Mouse (Mus musculus): ENCODE results near the gene Znrf4. TPM values are rescaled to one million over a fixed set of nuclear protein-coding genes. Genes with fewer than 3 reads are reported as not detected.

The Znrf4 gene
- not detected in 2 replicates for polyA plus RNA-seq (2015; fragmentation: Nextera tagmentation; extraction: Ambion mirVana)

- Histone ChIP-seq H3K4me1 (ENCODE audit: control insufficient read depth, insufficient read depth, low read length) (peaks cover 5% of the 10 kb centered on the region; the same call in 1 of the 2 replicates), H3K4me2 (ENCODE audit: low read depth, low read length) (peak within 1 kb of the TSS; percentile 50), H3K4me3 (ENCODE audit: low read length) (peak within 1 kb of the TSS; percentile 36), H3K27ac (ENCODE audit: low read length) (no peak within 1 kb of the TSS), H3K9ac (ENCODE audit: low read depth, low read length) (peak within 1 kb of the TSS; percentile 37; the same call in 1 of the 2 replicates), H3K9me3 (ENCODE audit: control insufficient read depth, low read length) (no peaks in the 10 kb centered on the region), H3K27me3 (replicated peaks; ENCODE audit: control insufficient read depth, insufficient read depth, low read length) (peaks cover 51% of the 10 kb centered on the region), H3K36me3 (ENCODE audit: control insufficient read depth, insufficient read depth, low read length) (no peaks in the 10 kb centered on the region)
- 59% methylated on average over 22 of the region's 22 CpGs for WGBS
- ATAC-seq, result no peak
Measured at GRCm38 (mm10) chr17:56512310-56512709, at the start of gene Znrf4. Gene Znrf4, minus strand, starts transcription at chr17:56512431.

- ATAC-seq, result no peak
- Histone ChIP-seq H3K4me3 (ENCODE audit: low read length) (no peak overlapping the region), H3K27ac (ENCODE audit: low read length) (no peak overlapping the region), H3K27me3 (replicated peaks; ENCODE audit: control insufficient read depth, insufficient read depth, low read length) (no peaks in the 10 kb centered on the region), H3K9ac (ENCODE audit: low read depth, low read length) (no peak overlapping the region), H3K9me3 (ENCODE audit: control insufficient read depth, low read length) (no peaks in the 10 kb centered on the region), H3K4me2 (ENCODE audit: low read depth, low read length) (no peak overlapping the region), H3K36me3 (ENCODE audit: control insufficient read depth, insufficient read depth, low read length) (peaks cover 49% of the 10 kb centered on the region), H3K4me1 (ENCODE audit: control insufficient read depth, insufficient read depth, low read length) (no peaks in the 10 kb centered on the region)
- WGBS, result 95% methylated on average over 2 of the region's 2 CpGs
Measured at GRCm38 (mm10) chr17:56561866-56562265, 49.6 kb upstream of the Znrf4 start.

GRCm38 (mm10) chr17:56560131-56560530 is 47.9 kb upstream of the Znrf4 start:
- WGBS, result 68% methylated on average over 1 of the region's 1 CpGs
- Histone ChIP-seq H3K4me2 (ENCODE audit: low read depth, low read length) (no peak overlapping the region), H3K36me3 (ENCODE audit: control insufficient read depth, insufficient read depth, low read length) (peaks cover 34% of the 10 kb centered on the region), H3K9ac (ENCODE audit: low read depth, low read length) (no peak overlapping the region), H3K4me3 (ENCODE audit: low read length) (no peak overlapping the region), H3K4me1 (ENCODE audit: control insufficient read depth, insufficient read depth, low read length) (no peaks in the 10 kb centered on the region), H3K27ac (ENCODE audit: low read length) (no peak overlapping the region), H3K9me3 (ENCODE audit: control insufficient read depth, low read length) (no peaks in the 10 kb centered on the region), H3K27me3 (replicated peaks; ENCODE audit: control insufficient read depth, insufficient read depth, low read length) (no peaks in the 10 kb centered on the region)
- ATAC-seq, result no peak

GRCm38 (mm10) chr17:56559386-56559785 is 47.2 kb upstream of the Znrf4 start:
- Histone ChIP-seq H3K36me3 (ENCODE audit: control insufficient read depth, insufficient read depth, low read length) (peaks cover 30% of the 10 kb centered on the region), H3K9me3 (ENCODE audit: control insufficient read depth, low read length) (no peaks in the 10 kb centered on the region), H3K4me3 (ENCODE audit: low read length) (no peak overlapping the region), H3K27me3 (replicated peaks; ENCODE audit: control insufficient read depth, insufficient read depth, low read length) (no peaks in the 10 kb centered on the region), H3K27ac (ENCODE audit: low read length) (no peak overlapping the region), H3K4me2 (ENCODE audit: low read depth, low read length) (no peak overlapping the region), H3K9ac (ENCODE audit: low read depth, low read length) (no peak overlapping the region), H3K4me1 (ENCODE audit: control insufficient read depth, insufficient read depth, low read length) (0 out of 2 replicates have a peak, but pooled peaks cover 3% of the 10 kb centered on the region)
- WGBS, result 72% methylated on average over 3 of the region's 3 CpGs
- ATAC-seq, result no peak

- Histone ChIP-seq H3K9ac (ENCODE audit: low read depth, low read length) (no peak overlapping the region), H3K9me3 (ENCODE audit: control insufficient read depth, low read length) (no peaks in the 10 kb centered on the region), H3K36me3 (ENCODE audit: control insufficient read depth, insufficient read depth, low read length) (peaks cover 21% of the 10 kb centered on the region), H3K4me1 (ENCODE audit: control insufficient read depth, insufficient read depth, low read length) (0 out of 2 replicates have a peak, but pooled peaks cover 3% of the 10 kb centered on the region), H3K4me3 (ENCODE audit: low read length) (no peak overlapping the region), H3K27me3 (replicated peaks; ENCODE audit: control insufficient read depth, insufficient read depth, low read length) (no peaks in the 10 kb centered on the region), H3K4me2 (ENCODE audit: low read depth, low read length) (no peak overlapping the region), H3K27ac (ENCODE audit: low read length) (no peak overlapping the region)
- WGBS, result 26% methylated on average over 3 of the region's 3 CpGs
- ATAC-seq, result 0 out of 2 replicates have a peak, but pooled peaks have one; percentile 19
Measured at GRCm38 (mm10) chr17:56558448-56558847, 46.2 kb upstream of the Znrf4 start.

- peaks cover 3% of the 10 kb centered on the region; the same call in 1 of the 2 replicates for H3K9me3 ChIP-seq (ENCODE audit: control insufficient read depth, low read length)
- peak within 1 kb of the TSS; percentile 19; the same call in 1 of the 2 replicates for H3K4me3 ChIP-seq (ENCODE audit: low read length)
- peak; percentile 96 for ATAC-seq
- H3K27ac ChIP-seq (ENCODE audit: low read length), result peak within 1 kb of the TSS; percentile 2
- no peaks in the 10 kb centered on the region for H3K27me3 ChIP-seq (replicated peaks; ENCODE audit: control insufficient read depth, insufficient read depth, low read length)
- H3K36me3 ChIP-seq (ENCODE audit: control insufficient read depth, insufficient read depth, low read length), result no peaks in the 10 kb centered on the region
- H3K4me2 ChIP-seq (ENCODE audit: low read depth, low read length), result peak within 1 kb of the TSS; percentile 34
- 0 out of 2 replicates have a peak, but pooled peaks cover 3% of the 10 kb centered on the region for H3K4me1 ChIP-seq (ENCODE audit: control insufficient read depth, insufficient read depth, low read length)
- 50% methylated on average over 20 of the region's 20 CpGs for WGBS
- H3K9ac ChIP-seq (ENCODE audit: low read depth, low read length), result peak within 1 kb of the TSS; percentile 24; the same call in 1 of the 2 replicates
Measured at GRCm38 (mm10) chr17:56554122-56554551, 41.9 kb upstream of the Znrf4 start, which contains the start of gene Gm20219. Gene Gm20219, minus strand, starts transcription at chr17:56554387.

GRCm38 (mm10) chr17:56552781-56553363 is 40.6 kb upstream of the Znrf4 start:
- no peak overlapping the region for H3K4me2 ChIP-seq (ENCODE audit: low read depth, low read length)
- ATAC-seq, result no peak
- WGBS, result 68% methylated on average over 5 of the region's 5 CpGs
- H3K36me3 ChIP-seq (ENCODE audit: control insufficient read depth, insufficient read depth, low read length), result no peaks in the 10 kb centered on the region
- H3K27ac ChIP-seq (ENCODE audit: low read length), result no peak overlapping the region
- no peak overlapping the region for H3K4me3 ChIP-seq (ENCODE audit: low read length)
- peaks cover 5% of the 10 kb centered on the region; the same call in 1 of the 2 replicates for H3K9me3 ChIP-seq (ENCODE audit: control insufficient read depth, low read length)
- H3K9ac ChIP-seq (ENCODE audit: low read depth, low read length), result no peak overlapping the region
- H3K27me3 ChIP-seq (replicated peaks; ENCODE audit: control insufficient read depth, insufficient read depth, low read length), result no peaks in the 10 kb centered on the region
- H3K4me1 ChIP-seq (ENCODE audit: control insufficient read depth, insufficient read depth, low read length), result 0 out of 2 replicates have a peak, but pooled peaks cover 3% of the 10 kb centered on the region

- H3K4me3 ChIP-seq (ENCODE audit: low read length), result no peak overlapping the region
- no peaks in the 10 kb centered on the region for H3K27me3 ChIP-seq (replicated peaks; ENCODE audit: control insufficient read depth, insufficient read depth, low read length)
- no peak overlapping the region for H3K4me2 ChIP-seq (ENCODE audit: low read depth, low read length)
- ATAC-seq, result no peak
- peaks cover 6% of the 10 kb centered on the region; the same call in 1 of the 2 replicates for H3K9me3 ChIP-seq (ENCODE audit: control insufficient read depth, low read length)
- 74% methylated on average over 6 of the region's 6 CpGs for WGBS
- H3K9ac ChIP-seq (ENCODE audit: low read depth, low read length), result no peak overlapping the region
- H3K27ac ChIP-seq (ENCODE audit: low read length), result no peak overlapping the region
- 0 out of 2 replicates have a peak, but pooled peaks cover 3% of the 10 kb centered on the region for H3K4me1 ChIP-seq (ENCODE audit: control insufficient read depth, insufficient read depth, low read length)
- H3K36me3 ChIP-seq (ENCODE audit: control insufficient read depth, insufficient read depth, low read length), result no peaks in the 10 kb centered on the region
Measured at GRCm38 (mm10) chr17:56551841-56552581, 39.8 kb upstream of the Znrf4 start.

GRCm38 (mm10) chr17:56550784-56551475 is 38.7 kb upstream of the Znrf4 start:
- whole genome bisulfite sequencing, result 78% methylated on average over 12 of the region's 12 CpGs
- no peaks in the 10 kb centered on the region for H3K36me3 ChIP-seq (ENCODE audit: control insufficient read depth, insufficient read depth, low read length)
- 0 out of 2 replicates have a peak, but pooled peaks cover 3% of the 10 kb centered on the region for H3K4me1 ChIP-seq (ENCODE audit: control insufficient read depth, insufficient read depth, low read length)
- H3K9ac ChIP-seq (ENCODE audit: low read depth, low read length), result no peak overlapping the region
- no peaks in the 10 kb centered on the region for H3K27me3 ChIP-seq (replicated peaks; ENCODE audit: control insufficient read depth, insufficient read depth, low read length)
- H3K27ac ChIP-seq (ENCODE audit: low read length), result no peak overlapping the region
- no peak for ATAC-seq
- H3K4me3 ChIP-seq (ENCODE audit: low read length), result no peak overlapping the region
- peaks cover 6% of the 10 kb centered on the region; the same call in 1 of the 2 replicates for H3K9me3 ChIP-seq (ENCODE audit: control insufficient read depth, low read length)
- no peak overlapping the region for H3K4me2 ChIP-seq (ENCODE audit: low read depth, low read length)

All from intestine, embryonic 16.5 days (tissue).